Mouse (Mus musculus) lung, postnatal 4 days (tissue): ENCODE measurements around the gene Mpig6b.

Experiments
- DNase-seq, 2 experiments: peaks; one replicate each; pipeline ENCODE4 v3.0.0; 2021

Mpig6b gene

GRCm38 (mm10) chr17:35066084-35066483 is at the start of gene Mpig6b:
Gene Mpig6b (minus strand): TSS chr17:35066184.
- no peak for DNase-seq

GRCm38 (mm10) chr17:35115046-35116019 is 49.3 kb upstream of the Mpig6b start, which contains the start of gene Ly6g5b:
Gene Ly6g5b (minus strand): TSS chr17:35115428.
- DNase-seq = peak; percentile 50 to 51

GRCm38 (mm10) chr17:35111774-35112173 is 45.8 kb upstream of the Mpig6b start:
- DNase-seq = no peak

- no peak for DNase-seq
Observed at GRCm38 (mm10) chr17:35108097-35108496, 42.1 kb upstream of the Mpig6b start, which contains the start of gene Ly6g5c. Gene Ly6g5c (plus strand): TSS chr17:35108279.

- no peak for DNase-seq
Observed at GRCm38 (mm10) chr17:35106522-35106921, 40.5 kb upstream of the Mpig6b start.

GRCm38 (mm10) chr17:35105740-35106389 is 39.9 kb upstream of the Mpig6b start:
- peak; percentile 50 to 52 for DNase-seq

- DNase-seq = no peak
Observed at GRCm38 (mm10) chr17:35104754-35105153, 38.8 kb upstream of the Mpig6b start.

GRCm38 (mm10) chr17:35104079-35104478 is 38.1 kb upstream of the Mpig6b start:
- no peak for DNase-seq

- no peak for DNase-seq
Observed at GRCm38 (mm10) chr17:35103221-35103690, 37.3 kb upstream of the Mpig6b start.

- DNase-seq = no peak
Observed at GRCm38 (mm10) chr17:35102299-35102698, 36.3 kb upstream of the Mpig6b start.

GRCm38 (mm10) chr17:35101161-35101560 is 35.2 kb upstream of the Mpig6b start:
- no peak for DNase-seq

- DNase-seq = no peak
Observed at GRCm38 (mm10) chr17:35100196-35100765, 34.3 kb upstream of the Mpig6b start.

- DNase-seq = peak; percentile 20 to 39
Observed at GRCm38 (mm10) chr17:35097164-35097655, 31.2 kb upstream of the Mpig6b start.

- DNase-seq = no peak
Observed at GRCm38 (mm10) chr17:35096597-35096996, 30.6 kb upstream of the Mpig6b start.

GRCm38 (mm10) chr17:35094475-35095365 is 28.7 kb upstream of the Mpig6b start:
- DNase-seq = no peak

- peak in 1 of 2 experiments; percentile 55 for DNase-seq
Observed at GRCm38 (mm10) chr17:35092403-35093198, 26.6 kb upstream of the Mpig6b start.

GRCm38 (mm10) chr17:35090166-35090932 is 24.4 kb upstream of the Mpig6b start:
- DNase-seq = no peak

GRCm38 (mm10) chr17:35088825-35089644 is 23.1 kb upstream of the Mpig6b start, which contains the start of gene Abhd16a:
Gene Abhd16a (plus strand): TSS chr17:35089263.
- DNase-seq = peak; percentile 96 to 97

- no peak for DNase-seq
Observed at GRCm38 (mm10) chr17:35088151-35088550, 22.2 kb upstream of the Mpig6b start.
